ENCODE assay signal across 8 mouse cellular contexts in the genomic region with DNA sequence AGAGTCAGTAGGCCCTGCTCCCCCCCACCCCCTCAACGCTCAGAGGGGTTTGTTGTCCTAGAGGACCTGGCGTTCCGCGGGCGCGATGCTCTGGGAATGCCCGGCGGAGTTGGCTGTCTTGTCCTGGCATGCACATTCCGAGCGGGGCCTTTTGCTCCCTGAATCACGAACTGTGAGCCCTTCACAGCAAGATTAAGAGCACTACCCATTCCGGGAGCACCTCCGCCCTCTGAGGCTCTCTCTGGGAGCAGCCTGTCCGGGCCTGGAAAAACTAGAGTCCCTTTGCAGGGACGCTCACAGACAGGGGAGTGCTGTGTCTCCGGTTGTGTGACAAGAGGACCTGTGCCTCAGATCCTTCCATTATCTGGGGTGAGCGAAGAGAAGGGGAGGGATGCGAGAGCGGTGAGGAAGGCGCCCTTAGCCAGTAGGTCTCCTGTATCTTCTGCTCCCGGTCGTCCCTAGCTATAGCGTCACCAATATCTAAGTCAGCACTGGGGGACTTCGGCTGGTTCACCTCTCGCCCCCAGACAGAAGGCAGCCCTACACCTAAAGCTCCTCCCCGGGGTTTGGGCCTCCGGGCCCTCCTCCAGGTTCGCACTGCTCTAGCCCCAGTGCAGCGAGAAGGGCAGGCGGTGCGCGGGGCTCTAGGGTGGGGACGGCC. TPM values are rescaled to one million over a fixed set of nuclear protein-coding genes. Genes with fewer than 3 reads are reported as not detected.
DNase-seq lines count a peak whose midpoint lies in the region; ATAC-seq and TF ChIP-seq lines count a peak whose summit lies in the region.

No protein-coding gene starts in this region.

- H3K4me1 ChIP-seq in kidney, embryonic 15.5 days, result peaks cover 78% of the 10 kb centered on the region
- peaks cover 13% of the 10 kb centered on the region for H3K4me1 ChIP-seq in brown adipose tissue, adult 24 weeks (ENCODE audit: control insufficient read depth, insufficient read depth, insufficient read length, low read length)
- H3K4me1 ChIP-seq in hindbrain, embryonic 10.5 days (replicated peaks), result peaks cover 60% of the 10 kb centered on the region
- no peaks in the 10 kb centered on the region; the same call in 1 of the 2 replicates for H3K4me1 ChIP-seq in lung, embryonic 14.5 days (ENCODE audit: insufficient read depth)
- 0 out of 2 replicates have a peak, but pooled peaks cover 2% of the 10 kb centered on the region for H3K4me1 ChIP-seq in stomach, postnatal 0 days (replicated peaks; ENCODE audit: control insufficient read depth, insufficient read depth)

- H3K9me3 ChIP-seq in kidney, embryonic 15.5 days (replicated peaks), result no peaks in the 10 kb centered on the region
- no peaks in the 10 kb centered on the region for H3K9me3 ChIP-seq in hindbrain, embryonic 10.5 days
- no peaks in the 10 kb centered on the region for H3K9me3 ChIP-seq in lung, embryonic 14.5 days (ENCODE audit: low read depth, low read length)
- H3K9me3 ChIP-seq in stomach, postnatal 0 days (ENCODE audit: control insufficient read depth, low read length), result no peaks in the 10 kb centered on the region

- H3K27me3 ChIP-seq in kidney, embryonic 15.5 days, result peaks cover 36% of the 10 kb centered on the region
- peaks cover 86% of the 10 kb centered on the region for H3K27me3 ChIP-seq in hindbrain, embryonic 10.5 days (ENCODE audit: insufficient read depth, poor library complexity, severe bottlenecking)
- H3K27me3 ChIP-seq in lung, embryonic 14.5 days (ENCODE audit: insufficient read depth, low read length), result peaks cover 54% of the 10 kb centered on the region
- no peaks in the 10 kb centered on the region; the same call in 1 of the 2 replicates for H3K27me3 ChIP-seq in stomach, postnatal 0 days (ENCODE audit: control insufficient read depth, insufficient read depth, low read length)

- H3K4me2 ChIP-seq in kidney, embryonic 15.5 days, result peak overlapping the region; percentile 73
- H3K4me2 ChIP-seq in lung, embryonic 14.5 days, result peak overlapping the region; percentile 82
- peak overlapping the region; percentile 88 for H3K4me2 ChIP-seq in stomach, postnatal 0 days (replicated peaks; ENCODE audit: low read depth)

- peak overlapping the region; percentile 47 for H3K9ac ChIP-seq in kidney, embryonic 15.5 days
- peak overlapping the region; percentile 65 for H3K9ac ChIP-seq in lung, embryonic 14.5 days
- peak overlapping the region; percentile 69 for H3K9ac ChIP-seq in stomach, postnatal 0 days (ENCODE audit: low read length)

- TF ChIP-seq CTCF in lung, embryonic 14.5 days (IDR thresholded peaks at IDR 0.05; ENCODE audit: low read depth), result no peak
- no peak; the same call in 1 of the 2 replicates for TF ChIP-seq CTCF in stomach, postnatal 0 days (IDR thresholded peaks at IDR 0.05; ENCODE audit: low read depth)

- peaks cover 9% of the 10 kb centered on the region for H3K36me3 ChIP-seq in kidney, embryonic 15.5 days
- H3K36me3 ChIP-seq in hindbrain, embryonic 10.5 days, result peaks cover 24% of the 10 kb centered on the region
- H3K36me3 ChIP-seq in lung, embryonic 14.5 days (ENCODE audit: insufficient read depth), result peaks cover 10% of the 10 kb centered on the region; the same call in 1 of the 2 replicates
- H3K36me3 ChIP-seq in stomach, postnatal 0 days (ENCODE audit: control insufficient read depth, insufficient read depth, low read length), result 0 out of 2 replicates have a peak, but pooled peaks cover 3% of the 10 kb centered on the region

- peak overlapping the region; percentile 80 for H3K27ac ChIP-seq in kidney, embryonic 15.5 days
- peak overlapping the region; percentile 90 for H3K27ac ChIP-seq in brown adipose tissue, adult 24 weeks (replicated peaks; ENCODE audit: low read depth, low read length)
- H3K27ac ChIP-seq in hindbrain, embryonic 10.5 days, result peak overlapping the region; percentile 79
- H3K27ac ChIP-seq in lung, embryonic 14.5 days (ENCODE audit: low read depth), result peak overlapping the region; percentile 75
- peak overlapping the region; percentile 94 for H3K27ac ChIP-seq in stomach, postnatal 0 days (replicated peaks)

- peak; percentile 26 for ATAC-seq in kidney, embryonic 15.5 days (replicated peaks; ENCODE audit: low FRiP score)
- peak; percentile 19; the same call in 1 of the 2 replicates for ATAC-seq in lung, embryonic 14.5 days (ENCODE audit: insufficient read depth)
- peak; percentile 5; the same call in 1 of the 2 replicates for ATAC-seq in stomach, postnatal 0 days (ENCODE audit: low FRiP score, low TSS enrichment)

- H3K4me3 ChIP-seq in kidney, embryonic 15.5 days (replicated peaks), result peak overlapping the region; percentile 47
- peak overlapping the region; percentile 58 for H3K4me3 ChIP-seq in brown adipose tissue, adult 24 weeks (ENCODE audit: insufficient read depth, low read depth, low read length)
- H3K4me3 ChIP-seq in hindbrain, embryonic 10.5 days, result peak overlapping the region; percentile 54
- peak overlapping the region; percentile 49 for H3K4me3 ChIP-seq in lung, embryonic 14.5 days (ENCODE audit: low read depth, low read length)
- H3K4me3 ChIP-seq in stomach, postnatal 0 days (ENCODE audit: low read depth, low read length), result peak overlapping the region; percentile 49

- under 1% methylated on average over 33 of the region's 33 CpGs for WGBS in kidney, embryonic 15.5 days
- under 1% methylated on average over 33 of the region's 33 CpGs for WGBS in hindbrain, embryonic 10.5 days
- WGBS in lung, embryonic 14.5 days, result 1% methylated on average over 33 of the region's 33 CpGs
- 2% methylated on average over 33 of the region's 33 CpGs for WGBS in stomach, postnatal 0 days

- DNase-seq in kidney, adult 9 months, result no peak
- DNase-seq in hindbrain, embryonic 10.5 days (ENCODE audit: low spot score), result peak; percentile 50
- DNase-seq in lung, embryonic 14.5 days, result peak; percentile 41
- peak; percentile 51 for DNase-seq in stomach, postnatal 0 days (ENCODE audit: low spot score)
- no peak for DNase-seq in urinary bladder, postnatal 25 days (ENCODE audit: low spot score)
- no peak for DNase-seq in right cerebral cortex, postnatal 36 days (ENCODE audit: low spot score in 2 of 2)

- TF ChIP-seq EP300 in stomach, postnatal 0 days (optimal IDR thresholded peaks at IDR 0.05), result no peak

RNA-seq across cellular contexts. Expression of a gene that starts 0.8 kb away (rescaled TPM):
- polyA plus RNA-seq in kidney, embryonic 15.5 days (2015; fragmentation: Nextera tagmentation; extraction: Ambion mirVana), result 15.8 and 17.2 TPM in 2 replicates
- 3.8 and 6.9 TPM in 2 replicates for polyA plus RNA-seq in brown adipose tissue, adult 24 weeks (2012; ENCODE audit: insufficient read depth, insufficient read length, missing spikeins)
- polyA plus RNA-seq in hindbrain, embryonic 10.5 days (2016; fragmentation: Nextera tagmentation; extraction: Ambion mirVana), result 4.8 and 5.1 TPM in 2 replicates
- 16.8 and 20.6 TPM in 2 replicates for polyA plus RNA-seq in lung, embryonic 14.5 days (2014; fragmentation: Nextera tagmentation; extraction: Ambion mirVana)
- polyA plus RNA-seq in stomach, postnatal 0 days (2015; fragmentation: Nextera tagmentation; extraction: Ambion mirVana), result 18.2 and 22.1 TPM in 2 replicates

RNA-seq across cellular contexts. Expression of a gene that starts 49.8 kb away (rescaled TPM):
- polyA plus RNA-seq in kidney, embryonic 15.5 days (2015; fragmentation: Nextera tagmentation; extraction: Ambion mirVana), result 7.4 and 8.2 TPM in 2 replicates
- 13.4 and 14.6 TPM in 2 replicates for polyA plus RNA-seq in brown adipose tissue, adult 24 weeks (2012; ENCODE audit: insufficient read depth, insufficient read length, missing spikeins)
- polyA plus RNA-seq in hindbrain, embryonic 10.5 days (2016; fragmentation: Nextera tagmentation; extraction: Ambion mirVana), result 9.4 and 11.6 TPM in 2 replicates
- polyA plus RNA-seq in lung, embryonic 14.5 days (2014; fragmentation: Nextera tagmentation; extraction: Ambion mirVana), result 9.3 and 9.4 TPM in 2 replicates
- 3.6 and 4.2 TPM in 2 replicates for polyA plus RNA-seq in stomach, postnatal 0 days (2015; fragmentation: Nextera tagmentation; extraction: Ambion mirVana)

Comparison
In these comparisons a context has a peak if more than half of its experiments do, and no peak if none do; other contexts are left out.
1. DNase-seq: peak in hindbrain, embryonic 10.5 days (single experiment), lung, embryonic 14.5 days (single experiment) and stomach, postnatal 0 days (single experiment); none in kidney, adult 9 months (single experiment), urinary bladder, postnatal 25 days (single experiment) and right cerebral cortex, postnatal 36 days (0 of 2).
2. Peak in every context shown above with its lines, with median percentiles within 50 percentile points of each other: ATAC-seq, H3K27ac ChIP-seq, H3K4me2 ChIP-seq, H3K4me3 ChIP-seq and H3K9ac ChIP-seq.